Mouse (Mus musculus): Measurements from ENCODE around the gene Htr2c. TPM values are rescaled to one million over a fixed set of nuclear protein-coding genes. Genes with fewer than 3 reads are reported as not detected.

The Htr2c gene
- total and polyA plus RNA-seq, 2 experiments from 2014 or later, result not detected

GRCm38 (mm10) chrX:146958608-146959007 lies 3.7 kb upstream of the Htr2c start:
- H3K4me3 ChIP-seq (ENCODE audit: low read depth, low read length), result no peak overlapping the region
- H3K9ac ChIP-seq (replicated peaks; ENCODE audit: low read depth, low read length), result no peak overlapping the region
- H3K27me3 ChIP-seq (ENCODE audit: control insufficient read depth, insufficient read depth, low read length), result peaks cover 13% of the 10 kb centered on the region; the same call in 1 of the 2 replicates
- no peak overlapping the region for H3K4me2 ChIP-seq (ENCODE audit: low read depth, low read length)
- H3K4me1 ChIP-seq (ENCODE audit: control insufficient read depth, insufficient read depth), result no peaks in the 10 kb centered on the region
- no peak overlapping the region for H3K27ac ChIP-seq (ENCODE audit: low read depth)
- no peak for TF ChIP-seq CTCF (IDR thresholded peaks at IDR 0.05; ENCODE audit: low read depth)
- TF ChIP-seq EP300 (IDR thresholded peaks at IDR 0.05; ENCODE audit: low read depth), result no peak
- ATAC-seq (ENCODE audit: insufficient read depth, low read depth) (no peak), DNase-seq (ENCODE audit: low spot score) (no peak)
- WGBS, result 57% methylated on average over 1 of the region's 1 CpGs
- H3K9me3 ChIP-seq (replicated peaks; ENCODE audit: control insufficient read depth, low read length), result no peaks in the 10 kb centered on the region
- H3K36me3 ChIP-seq (replicated peaks; ENCODE audit: control insufficient read depth, insufficient read depth, low read length), result no peaks in the 10 kb centered on the region

- no peak overlapping the region for H3K27ac ChIP-seq (ENCODE audit: low read depth)
- H3K27me3 ChIP-seq (ENCODE audit: control insufficient read depth, insufficient read depth, low read length), result peaks cover 13% of the 10 kb centered on the region; the same call in 1 of the 2 replicates
- 22% methylated on average over 10 of the region's 10 CpGs for WGBS
- H3K4me3 ChIP-seq (ENCODE audit: low read depth, low read length), result no peak overlapping the region
- DNase-seq (ENCODE audit: low spot score), result no peak
- no peak for ATAC-seq (ENCODE audit: insufficient read depth, low read depth)
- H3K9ac ChIP-seq (replicated peaks; ENCODE audit: low read depth, low read length), result no peak overlapping the region
- no peak overlapping the region for H3K4me2 ChIP-seq (ENCODE audit: low read depth, low read length)
- no peaks in the 10 kb centered on the region for H3K36me3 ChIP-seq (replicated peaks; ENCODE audit: control insufficient read depth, insufficient read depth, low read length)
- H3K9me3 ChIP-seq (replicated peaks; ENCODE audit: control insufficient read depth, low read length), result no peaks in the 10 kb centered on the region
- TF ChIP-seq EP300 (IDR thresholded peaks at IDR 0.05; ENCODE audit: low read depth) (no peak), CTCF (IDR thresholded peaks at IDR 0.05; ENCODE audit: low read depth) (no peak)
- no peaks in the 10 kb centered on the region for H3K4me1 ChIP-seq (ENCODE audit: control insufficient read depth, insufficient read depth)
Measured at GRCm38 (mm10) chrX:146959960-146960359, 2.4 kb upstream of the Htr2c start.

- Histone ChIP-seq H3K4me3 (ENCODE audit: low read depth, low read length) (peak overlapping the region; percentile 25), H3K9me3 (replicated peaks; ENCODE audit: control insufficient read depth, low read length) (no peaks in the 10 kb centered on the region), H3K36me3 (replicated peaks; ENCODE audit: control insufficient read depth, insufficient read depth, low read length) (no peaks in the 10 kb centered on the region), H3K27me3 (ENCODE audit: control insufficient read depth, insufficient read depth, low read length) (peaks cover 13% of the 10 kb centered on the region; the same call in 1 of the 2 replicates), H3K4me1 (ENCODE audit: control insufficient read depth, insufficient read depth) (no peaks in the 10 kb centered on the region), H3K27ac (ENCODE audit: low read depth) (no peak overlapping the region), H3K9ac (replicated peaks; ENCODE audit: low read depth, low read length) (no peak overlapping the region), H3K4me2 (ENCODE audit: low read depth, low read length) (peak overlapping the region; percentile 49)
- 20% methylated on average over 35 of the region's 37 CpGs for WGBS
- TF ChIP-seq CTCF (IDR thresholded peaks at IDR 0.05; ENCODE audit: low read depth) (no peak), EP300 (IDR thresholded peaks at IDR 0.05; ENCODE audit: low read depth) (no peak)
- no peak for ATAC-seq (ENCODE audit: insufficient read depth, low read depth)
- no peak for DNase-seq (ENCODE audit: low spot score)
Measured at GRCm38 (mm10) chrX:146962914-146963547, 718 bp downstream of the Htr2c start.

GRCm38 (mm10) chrX:146979931-146980330 lies 17.6 kb downstream of the Htr2c start:
- H3K27me3 ChIP-seq (ENCODE audit: control insufficient read depth, insufficient read depth, low read length), result no peaks in the 10 kb centered on the region
- TF ChIP-seq CTCF (IDR thresholded peaks at IDR 0.05; ENCODE audit: low read depth) (peak; percentile 43), EP300 (IDR thresholded peaks at IDR 0.05; ENCODE audit: low read depth) (no peak)
- H3K27ac ChIP-seq (ENCODE audit: low read depth), result no peak overlapping the region
- 60% methylated on average over 5 of the region's 5 CpGs for WGBS
- H3K4me3 ChIP-seq (ENCODE audit: low read depth, low read length), result no peak overlapping the region
- H3K4me2 ChIP-seq (ENCODE audit: low read depth, low read length), result no peak overlapping the region
- H3K4me1 ChIP-seq (ENCODE audit: control insufficient read depth, insufficient read depth), result no peaks in the 10 kb centered on the region
- H3K9ac ChIP-seq (replicated peaks; ENCODE audit: low read depth, low read length), result no peak overlapping the region
- H3K36me3 ChIP-seq (replicated peaks; ENCODE audit: control insufficient read depth, insufficient read depth, low read length), result no peaks in the 10 kb centered on the region
- DNase-seq (ENCODE audit: low spot score) (no peak), ATAC-seq (ENCODE audit: insufficient read depth, low read depth) (no peak)
- H3K9me3 ChIP-seq (replicated peaks; ENCODE audit: control insufficient read depth, low read length), result no peaks in the 10 kb centered on the region

DNA sequence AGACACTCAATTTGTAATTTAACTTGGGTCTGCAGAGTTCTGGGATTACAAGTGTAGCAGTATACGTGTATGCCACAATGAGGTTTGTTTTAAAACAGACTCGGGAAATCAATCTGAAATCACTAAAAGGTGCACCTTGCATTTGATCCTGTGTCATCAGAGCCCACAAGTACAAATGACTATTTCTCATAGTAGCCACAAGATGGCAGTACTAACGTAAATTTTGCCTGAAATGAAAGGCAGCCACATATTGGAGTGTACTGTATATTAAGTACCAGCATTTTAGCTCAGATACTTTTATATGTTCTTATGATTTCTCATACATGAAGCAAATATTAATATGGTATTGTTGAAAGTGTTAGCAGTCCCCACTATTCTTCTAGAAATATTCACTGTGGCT lies 93.4 kb downstream of the Htr2c start:
- Histone ChIP-seq H3K4me2 (ENCODE audit: low read depth, low read length) (no peak overlapping the region), H3K27me3 (ENCODE audit: control insufficient read depth, insufficient read depth, low read length) (no peaks in the 10 kb centered on the region), H3K9me3 (replicated peaks; ENCODE audit: control insufficient read depth, low read length) (no peaks in the 10 kb centered on the region), H3K9ac (replicated peaks; ENCODE audit: low read depth, low read length) (no peak overlapping the region), H3K4me3 (ENCODE audit: low read depth, low read length) (no peak overlapping the region), H3K4me1 (ENCODE audit: control insufficient read depth, insufficient read depth) (no peaks in the 10 kb centered on the region), H3K27ac (ENCODE audit: low read depth) (no peak overlapping the region), H3K36me3 (replicated peaks; ENCODE audit: control insufficient read depth, insufficient read depth, low read length) (no peaks in the 10 kb centered on the region)
- WGBS, result 8% methylated on average over 3 of the region's 3 CpGs
- no peak for TF ChIP-seq EP300 (IDR thresholded peaks at IDR 0.05; ENCODE audit: low read depth)
- TF ChIP-seq CTCF (IDR thresholded peaks at IDR 0.05; ENCODE audit: low read depth), result peak; percentile 30; the same call in 1 of the 2 replicates
- DNase-seq (ENCODE audit: low spot score), result peak; percentile 24
- ATAC-seq (ENCODE audit: insufficient read depth, low read depth), result no peak

DNA sequence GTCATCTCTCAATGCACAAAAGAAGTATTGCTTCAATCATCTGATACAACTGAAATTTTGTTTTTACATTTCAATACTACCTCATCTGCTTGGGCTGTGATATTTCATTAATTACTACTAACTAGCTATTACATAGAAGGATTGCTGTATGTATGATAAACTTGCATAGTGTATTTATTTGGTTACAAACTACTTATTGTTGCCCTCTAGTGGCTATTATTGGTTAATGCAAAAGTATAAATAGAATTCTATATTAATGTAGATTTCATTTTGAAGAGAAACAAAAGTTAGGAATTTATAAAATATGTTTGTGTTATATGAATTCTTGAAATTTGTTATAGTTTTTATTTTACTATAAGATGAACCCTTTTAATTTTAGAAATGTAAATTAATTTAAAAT lies 109.3 kb downstream of the Htr2c start:
- H3K4me2 ChIP-seq (ENCODE audit: low read depth, low read length), result no peak overlapping the region
- no peak overlapping the region for H3K9ac ChIP-seq (replicated peaks; ENCODE audit: low read depth, low read length)
- DNase-seq (ENCODE audit: low spot score) (peak; percentile 6), ATAC-seq (ENCODE audit: insufficient read depth, low read depth) (no peak)
- H3K9me3 ChIP-seq (replicated peaks; ENCODE audit: control insufficient read depth, low read length), result no peaks in the 10 kb centered on the region
- TF ChIP-seq EP300 (IDR thresholded peaks at IDR 0.05; ENCODE audit: low read depth), result no peak
- peak; percentile 16; the same call in 1 of the 2 replicates for TF ChIP-seq CTCF (IDR thresholded peaks at IDR 0.05; ENCODE audit: low read depth)
- no peaks in the 10 kb centered on the region for H3K27me3 ChIP-seq (ENCODE audit: control insufficient read depth, insufficient read depth, low read length)
- no peak overlapping the region for H3K4me3 ChIP-seq (ENCODE audit: low read depth, low read length)
- H3K27ac ChIP-seq (ENCODE audit: low read depth), result no peak overlapping the region
- H3K36me3 ChIP-seq (replicated peaks; ENCODE audit: control insufficient read depth, insufficient read depth, low read length), result no peaks in the 10 kb centered on the region
- H3K4me1 ChIP-seq (ENCODE audit: control insufficient read depth, insufficient read depth), result no peaks in the 10 kb centered on the region
